Mouse (Mus musculus) embryonic facial prominence, embryonic 15.5 days (tissue): ENCODE data around the gene Erbb4. TPM values are rescaled to one million over a fixed set of nuclear protein-coding genes. Genes with fewer than 3 reads are reported as not detected.

Source experiments
- ATAC-seq: fragments of 200-750 bp; cut with Nextera tagmentation; 2 replicates; pipeline ENCODE4 v1.8.0; 2017; ENCODE audit warnings: low read depth, moderate TSS enrichment; ENCODE audit not compliant: insufficient number of reproducible peaks, low FRiP score, low TSS enrichment
- H3K27ac ChIP-seq: fragments of 300-500 bp; sonication (generic); replicated peaks from 2 replicates; pipeline ENCODE4 v1.5.1; 2015; ENCODE audit warnings: mild to moderate bottlenecking, inconsistent platforms
- H3K27me3 ChIP-seq: fragments of 300-500 bp; sonication (generic); 2 replicates; pipeline ENCODE4 v1.6.1; 2015; ENCODE audit warnings: inconsistent platforms
- H3K36me3 ChIP-seq: fragments of 300-500 bp; sonication (generic); 2 replicates; pipeline ENCODE4 v1.6.1; 2015; ENCODE audit warnings: mild to moderate bottlenecking, inconsistent platforms
- H3K4me1 ChIP-seq: fragments of 300-500 bp; sonication (generic); 2 replicates; pipeline ENCODE4 v1.6.1; 2015; ENCODE audit warnings: inconsistent platforms
- H3K4me2 ChIP-seq: fragments of 300-500 bp; sonication (generic); replicated peaks from 2 replicates; pipeline ENCODE4 v1.6.1; 2015; ENCODE audit warnings: mild to moderate bottlenecking, inconsistent platforms
- H3K4me3 ChIP-seq: fragments of 300-500 bp; sonication (generic); replicated peaks from 2 replicates; pipeline ENCODE4 v1.5.1; 2015; ENCODE audit warnings: mild to moderate bottlenecking, inconsistent platforms
- H3K9ac ChIP-seq: fragments of 300-500 bp; sonication (generic); 2 replicates; pipeline ENCODE4 v1.6.1; 2015; ENCODE audit warnings: inconsistent platforms
- H3K9me3 ChIP-seq: fragments of 300-500 bp; sonication (generic); replicated peaks from 2 replicates; pipeline ENCODE4 v1.6.1; 2016; ENCODE audit warnings: inconsistent platforms
- WGBS: fragments of 180-500 bp; shearing (Covaris S2); methylation state at CpG from one replicate; pipeline ENCODE4 v1.1.7; 2015; 5-methylcytosine and 5-hydroxymethylcytosine counted together
- polyA plus RNA-seq: library from polyadenylated mRNA; unstranded; fragments of >200 nt; fragmentation: Nextera tagmentation; extraction: Ambion mirVana; gene quantifications from 2 replicates; pipeline ENCODE4 v1.2.1, GENCODE M21; 2015

Gene Erbb4
- polyA plus RNA-seq, 1 experiment from 2014 or later = 0.77 TPM

DNA sequence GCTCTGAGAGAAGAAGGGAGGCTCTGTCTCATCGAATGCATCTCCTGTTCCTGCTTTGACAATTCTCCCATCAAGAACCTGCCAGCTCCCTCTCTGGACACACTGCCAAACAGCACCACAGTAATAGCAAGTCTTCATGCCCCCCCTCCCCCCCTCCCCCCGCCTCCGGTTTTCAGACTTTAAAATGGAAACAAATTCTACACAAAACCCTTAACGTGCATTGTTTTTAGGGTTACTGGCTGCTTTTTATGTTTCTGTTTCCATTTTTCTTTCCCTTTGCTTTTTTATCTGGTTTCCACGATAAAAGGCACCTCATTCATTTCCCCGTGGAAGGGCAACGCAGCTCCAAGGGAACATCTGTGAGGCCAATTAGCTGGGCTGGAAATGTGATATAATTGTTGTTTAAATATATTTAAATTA lies 1061.3 kb downstream of the Erbb4 start:
- Histone ChIP-seq H3K9ac (no peak overlapping the region), H3K27ac (no peak overlapping the region), H3K36me3 (no peaks in the 10 kb centered on the region), H3K4me2 (peak overlapping the region; percentile 42), H3K27me3 (no peaks in the 10 kb centered on the region), H3K9me3 (no peaks in the 10 kb centered on the region), H3K4me3 (peak overlapping the region; percentile 31), H3K4me1 (0 out of 2 replicates have a peak, but pooled peaks cover 4% of the 10 kb centered on the region)
- 3% methylated on average over 7 of the region's 7 CpGs for WGBS
- no peak for ATAC-seq

DNA sequence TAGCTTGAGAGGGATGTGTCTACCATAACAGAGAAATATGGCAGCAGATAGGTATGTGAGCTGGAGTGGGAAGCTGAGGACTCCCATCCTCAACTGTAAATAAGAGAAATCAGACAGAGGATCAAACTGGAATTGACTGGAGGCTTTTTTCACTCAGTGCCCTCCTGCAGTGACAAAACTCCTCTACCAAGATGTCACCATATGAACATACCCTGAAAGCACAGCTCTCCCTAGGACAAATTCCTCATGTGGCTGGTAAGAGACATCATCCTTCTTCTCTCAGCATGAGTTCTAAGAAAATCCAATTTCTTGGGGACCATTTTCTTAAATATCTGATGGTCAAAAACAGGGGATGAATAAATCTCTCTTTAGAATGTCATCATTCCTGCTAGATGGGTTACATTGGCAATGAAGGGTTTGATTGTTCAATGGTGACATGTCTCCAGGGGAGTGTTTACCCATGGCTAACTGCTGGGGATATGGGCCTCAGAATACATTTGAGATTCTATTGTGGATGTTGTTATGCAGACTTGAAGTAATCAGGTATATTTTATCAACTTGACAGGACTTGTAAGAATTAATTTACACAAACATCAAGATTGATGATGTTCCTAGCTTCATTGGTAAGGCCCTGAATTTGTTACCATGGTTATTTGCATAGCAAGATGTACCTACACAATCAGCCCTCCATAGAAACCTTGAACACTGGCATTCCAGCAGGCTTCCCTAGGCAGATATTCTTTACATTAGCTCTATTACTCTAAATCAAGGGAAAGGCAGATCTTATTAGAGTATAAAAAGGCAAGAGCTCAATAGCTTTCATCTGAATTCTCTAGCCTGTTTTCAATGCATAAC lies 1083.5 kb downstream of the Erbb4 start:
- Histone ChIP-seq H3K4me3 (no peak overlapping the region), H3K36me3 (no peaks in the 10 kb centered on the region), H3K27me3 (no peaks in the 10 kb centered on the region), H3K9ac (no peak overlapping the region), H3K4me1 (no peaks in the 10 kb centered on the region), H3K4me2 (no peak overlapping the region), H3K27ac (no peak overlapping the region), H3K9me3 (no peaks in the 10 kb centered on the region)
- no peak for ATAC-seq

DNA sequence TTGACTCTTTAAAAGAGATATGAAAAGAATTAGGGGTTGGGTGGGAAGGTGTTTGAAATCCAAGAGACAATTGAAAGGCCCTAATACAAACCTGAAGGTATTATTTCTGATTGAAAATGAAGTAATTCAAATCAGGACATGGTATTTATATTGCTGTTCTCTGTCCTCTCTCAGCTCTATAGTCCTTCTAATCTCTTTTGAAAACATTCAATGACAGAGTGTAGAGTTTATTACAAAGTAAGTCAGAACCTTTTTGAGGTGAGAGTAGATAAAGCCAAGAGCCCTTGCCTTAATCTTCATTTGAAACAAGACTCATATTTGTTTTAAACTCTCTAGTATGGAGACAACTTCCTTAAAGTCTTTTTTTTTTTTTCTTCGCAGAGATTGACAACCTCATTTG lies 1087.8 kb downstream of the Erbb4 start:
- WGBS = 89% methylated on average over 1 of the region's 1 CpGs

DNA sequence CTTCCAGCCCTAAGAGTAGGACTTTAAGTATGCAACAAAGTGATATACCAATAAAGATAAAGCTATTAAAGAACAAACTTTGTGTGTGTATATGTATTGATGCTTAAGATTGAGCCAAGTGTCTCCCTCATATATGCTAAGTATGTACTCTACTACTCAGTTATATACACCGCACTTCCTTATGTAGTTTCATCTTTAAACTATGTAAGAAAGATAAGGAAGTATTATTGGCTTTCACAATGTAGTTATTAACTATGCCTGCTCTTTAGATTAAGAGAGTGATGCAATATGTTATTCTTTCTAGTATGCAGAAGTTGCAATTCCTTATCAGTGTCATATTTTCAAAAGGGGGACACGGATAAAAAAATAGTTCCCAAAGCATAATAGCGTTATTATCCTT lies 1088.2 kb downstream of the Erbb4 start:
- no peak for ATAC-seq
- no peak overlapping the region for H3K4me3 ChIP-seq
- no peak overlapping the region for H3K27ac ChIP-seq
- H3K9ac ChIP-seq = no peak overlapping the region
- H3K4me1 ChIP-seq = no peaks in the 10 kb centered on the region
- no peaks in the 10 kb centered on the region for H3K27me3 ChIP-seq
- no peaks in the 10 kb centered on the region for H3K36me3 ChIP-seq
- no peak overlapping the region for H3K4me2 ChIP-seq
- 89% methylated on average over 3 of the region's 3 CpGs for WGBS
- H3K9me3 ChIP-seq = no peaks in the 10 kb centered on the region

More for the DNA sequence above, 1087.8 kb downstream of the Erbb4 start:
- ATAC-seq = no peak
- Histone ChIP-seq H3K4me2 (no peak overlapping the region), H3K4me1 (no peaks in the 10 kb centered on the region), H3K9ac (no peak overlapping the region), H3K4me3 (no peak overlapping the region), H3K36me3 (no peaks in the 10 kb centered on the region), H3K27me3 (no peaks in the 10 kb centered on the region), H3K9me3 (no peaks in the 10 kb centered on the region), H3K27ac (no peak overlapping the region)
